Mouse (Mus musculus) stomach, postnatal 0 days (tissue): ENCODE data around the gene 1700029I15Rik.

Experiments used
- CTCF ChIP-seq: IDR thresholded peaks from 2 replicates; pipeline ENCODE4 v1.5.1; 2016; ENCODE audit warnings: antibody characterized with exemption, low read depth, mild to moderate bottlenecking, moderate library complexity
- EP300 ChIP-seq: optimal IDR thresholded peaks from 2 replicates; pipeline ENCODE3; 2016; ENCODE audit warnings: antibody characterized with exemption

GRCm38 (mm10) chr2:92381901-92382588 lies at the start of gene 1700029I15Rik:
- TF ChIP-seq CTCF, result no peak
- TF ChIP-seq EP300, result no peak
